Mouse (Mus musculus) MEL (cell line): ENCODE data around the gene Trmt61a. TPM values are rescaled to one million over a fixed set of nuclear protein-coding genes. Genes with fewer than 3 reads are reported as not detected.

Experiments used
- DNase-seq: peaks from one replicate; pipeline ENCODE4 v3.0.0; 2011; ENCODE audit warnings: low read depth, low spot score
- H3K27ac ChIP-seq: 2 replicates; pipeline ENCODE4 v1.5.1; 2012; ENCODE audit warnings: low read depth, mild to moderate bottlenecking, control low read depth, low read length, moderate library complexity; ENCODE audit not compliant: control insufficient read depth
- H3K27me3 ChIP-seq, 2 experiments: fragments of 150-350 bp in 1 of 2; sonication (generic) in 1 of 2; 2 replicates each; pipeline ENCODE4 v1.6.1; 2012; ENCODE audit warnings: low read length in 2 of 2, mild to moderate bottlenecking in 2 of 2, improper control_type of control experiment in 1 of 2, moderate library complexity in 1 of 2; ENCODE audit not compliant: insufficient read depth in 2 of 2, control insufficient read depth in 1 of 2
- H3K36me3 ChIP-seq, 2 experiments: 2 replicates each; pipeline ENCODE4 v1.6.1; 2012 to 2014; ENCODE audit warnings: low read length in 2 of 2, improper control_type of control experiment in 1 of 2, inconsistent platforms in 1 of 2, mild to moderate bottlenecking in 1 of 2; ENCODE audit not compliant: insufficient read depth in 2 of 2, control insufficient read depth in 1 of 2
- H3K4me1 ChIP-seq, 2 experiments: fragments of 150-350 bp in 1 of 2; sonication (generic) in 1 of 2; 2 replicates each; pipeline ENCODE4 v1.6.1; 2012; ENCODE audit warnings: low read length in 2 of 2, improper control_type of control experiment in 1 of 2, mild to moderate bottlenecking in 1 of 2; ENCODE audit not compliant: insufficient read depth in 2 of 2, control insufficient read depth in 1 of 2
- H3K4me3 ChIP-seq, 2 experiments: fragments of 150-350 bp in 1 of 2; sonication (generic) in 1 of 2; 2 replicates each; pipeline ENCODE4 v1.5.1; 2012; ENCODE audit warnings: low read depth in 2 of 2, low read length in 2 of 2, mild to moderate bottlenecking in 2 of 2, moderate library complexity in 2 of 2, control low read depth in 1 of 2, improper control_type of control experiment in 1 of 2; ENCODE audit not compliant: control insufficient read depth in 1 of 2, insufficient read depth in 1 of 2
- H3K79me2 ChIP-seq: 2 replicates; pipeline ENCODE4 v1.6.1; 2012; ENCODE audit warnings: mild to moderate bottlenecking, low read length, moderate library complexity; ENCODE audit not compliant: control insufficient read depth, poor library complexity, insufficient read depth
- H3K9ac ChIP-seq: 2 replicates; pipeline ENCODE4 v1.6.1; 2012; ENCODE audit warnings: low read depth, mild to moderate bottlenecking, control low read depth, low read length, moderate library complexity; ENCODE audit not compliant: control insufficient read depth, poor library complexity, severe bottlenecking
- H3K9me3 ChIP-seq: fragments of 150-350 bp; sonication (generic); replicated peaks from 2 replicates; pipeline ENCODE4 v1.6.1; 2012; ENCODE audit warnings: mild to moderate bottlenecking, low read length, improper control_type of control experiment, moderate library complexity; ENCODE audit not compliant: insufficient read depth
- BHLHE40 ChIP-seq: IDR thresholded peaks from 2 replicates; pipeline ENCODE4 v1.6.1; 2012; ENCODE audit warnings: low read depth, mild to moderate bottlenecking, inconsistent platforms, low read length, improper control_type of control experiment, borderline replicate concordance
- CHD1 ChIP-seq: IDR thresholded peaks from 2 replicates; pipeline ENCODE4 v1.6.1; 2012; ENCODE audit warnings: low read depth, mild to moderate bottlenecking, inconsistent platforms, low read length, improper control_type of control experiment
- CHD2 ChIP-seq: IDR thresholded peaks from 2 replicates; pipeline ENCODE4 v1.6.1; 2011; ENCODE audit warnings: low read length, improper control_type of control experiment
- CTCF ChIP-seq, 3 experiments: IDR thresholded peaks in 2 of 3; conservative IDR thresholded peaks in 1 of 3; 2 replicates each; pipeline ENCODE4 v1.5.1; 2011 to 2012; ENCODE audit warnings: low read length in 3 of 3, low read depth in 2 of 3, mild to moderate bottlenecking in 2 of 3, improper control_type of control experiment in 1 of 3, inconsistent platforms in 1 of 3, mixed read lengths in 1 of 3, moderate library complexity in 1 of 3; ENCODE audit not compliant: control insufficient read depth in 1 of 3, insufficient read depth in 1 of 3, poor library complexity in 1 of 3, severe bottlenecking in 1 of 3
- E2F4 ChIP-seq: IDR thresholded peaks from 2 replicates; pipeline ENCODE4 v1.6.1; 2011; ENCODE audit warnings: low read depth, low read length, improper control_type of control experiment, borderline replicate concordance
- ELF1 ChIP-seq: IDR thresholded peaks from 2 replicates; pipeline ENCODE4 v1.6.1; 2014; ENCODE audit warnings: low read depth, mild to moderate bottlenecking, inconsistent platforms, low read length, improper control_type of control experiment, moderate library complexity
- EP300 ChIP-seq, 2 experiments: IDR thresholded peaks; 2 replicates each; pipeline ENCODE4 v1.6.1; 2011; ENCODE audit warnings: improper control_type of control experiment in 2 of 2, low read length in 2 of 2, low read depth in 1 of 2, mild to moderate bottlenecking in 1 of 2
- ETS1 ChIP-seq: IDR thresholded peaks from 2 replicates; pipeline ENCODE4 v1.6.1; 2012; ENCODE audit warnings: low read depth, mild to moderate bottlenecking, inconsistent platforms, low read length, improper control_type of control experiment, moderate library complexity
- GABPA ChIP-seq: IDR thresholded peaks from 2 replicates; pipeline ENCODE4 v1.6.1; 2012; ENCODE audit warnings: low read depth, mild to moderate bottlenecking, inconsistent platforms, low read length, improper control_type of control experiment, moderate library complexity
- GATA1 ChIP-seq: IDR thresholded peaks from 2 replicates; pipeline ENCODE4 v1.6.1; 2011; ENCODE audit warnings: low read depth, low read length, improper control_type of control experiment
- HCFC1 ChIP-seq: IDR thresholded peaks from 2 replicates; pipeline ENCODE4 v1.6.1; 2012; ENCODE audit warnings: low read depth, mild to moderate bottlenecking, inconsistent platforms, low read length, improper control_type of control experiment, moderate library complexity
- JUND ChIP-seq: IDR thresholded peaks from 2 replicates; pipeline ENCODE4 v1.6.1; 2011; ENCODE audit warnings: low read depth, mild to moderate bottlenecking, improper control_type of control experiment, low read length
- MAFK ChIP-seq: IDR thresholded peaks from 2 replicates; pipeline ENCODE4 v1.6.1; 2011; ENCODE audit warnings: low read depth, mild to moderate bottlenecking, low read length, improper control_type of control experiment, borderline replicate concordance
- MAX ChIP-seq: IDR thresholded peaks from 2 replicates; pipeline ENCODE4 v1.6.1; 2011; ENCODE audit warnings: low read length, improper control_type of control experiment
- MAZ ChIP-seq: IDR thresholded peaks from 2 replicates; pipeline ENCODE4 v1.6.1; 2012; ENCODE audit warnings: low read depth, mild to moderate bottlenecking, inconsistent platforms, low read length, improper control_type of control experiment
- MEF2A ChIP-seq: IDR thresholded peaks from 2 replicates; pipeline ENCODE4 v1.6.1; 2014; ENCODE audit warnings: low read depth, mild to moderate bottlenecking, inconsistent platforms, low read length, improper control_type of control experiment; ENCODE audit not compliant: poor library complexity, insufficient replicate concordance, severe bottlenecking; ENCODE audit errors: extremely low read depth
- MXI1 ChIP-seq: IDR thresholded peaks from 2 replicates; pipeline ENCODE4 v1.6.1; 2011; ENCODE audit warnings: mild to moderate bottlenecking, low read depth, low read length, improper control_type of control experiment
- MYB ChIP-seq: IDR thresholded peaks from 2 replicates; pipeline ENCODE4 v1.6.1; 2011; ENCODE audit warnings: mild to moderate bottlenecking, low read depth, low read length, improper control_type of control experiment
- MYC ChIP-seq: IDR thresholded peaks from 2 replicates; pipeline ENCODE4 v1.6.1; 2011; ENCODE audit warnings: low read depth, mild to moderate bottlenecking, low read length, improper control_type of control experiment, moderate library complexity
- NELFE ChIP-seq: IDR thresholded peaks from 2 replicates; pipeline ENCODE4 v1.6.1; 2011; ENCODE audit warnings: low read depth, low read length, improper control_type of control experiment
- NRF1 ChIP-seq: IDR thresholded peaks from 2 replicates; pipeline ENCODE4 v1.6.1; 2014; ENCODE audit warnings: low read depth, mild to moderate bottlenecking, inconsistent platforms, low read length, improper control_type of control experiment, moderate library complexity; ENCODE audit not compliant: poor library complexity, insufficient read depth, severe bottlenecking
- POLR2A ChIP-seq, 2 experiments: IDR thresholded peaks; 2 replicates each; pipeline ENCODE4 v1.6.1; 2011 to 2012; ENCODE audit warnings: low read length in 2 of 2, mild to moderate bottlenecking in 2 of 2, control low read depth in 1 of 2, improper control_type of control experiment in 1 of 2, low read depth in 1 of 2, moderate library complexity in 1 of 2; ENCODE audit not compliant: control insufficient read depth in 1 of 2, insufficient read depth in 1 of 2, poor library complexity in 1 of 2
- POLR2AphosphoS2 ChIP-seq: IDR thresholded peaks from 2 replicates; pipeline ENCODE4 v1.6.1; 2011; ENCODE audit warnings: low read length, improper control_type of control experiment
- RCOR1 ChIP-seq: IDR thresholded peaks from 2 replicates; pipeline ENCODE4 v1.6.1; 2012; ENCODE audit warnings: low read depth, mild to moderate bottlenecking, inconsistent platforms, low read length, improper control_type of control experiment
- SIN3A ChIP-seq: IDR thresholded peaks from 2 replicates; pipeline ENCODE4 v1.6.1; 2012; ENCODE audit warnings: low read length, improper control_type of control experiment, inconsistent platforms
- SMC3 ChIP-seq: IDR thresholded peaks from 2 replicates; pipeline ENCODE4 v1.6.1; 2011; ENCODE audit warnings: low read depth, low read length, improper control_type of control experiment
- TAL1 ChIP-seq: IDR thresholded peaks from 2 replicates; pipeline ENCODE4 v1.6.1; 2012; ENCODE audit warnings: mild to moderate bottlenecking, inconsistent platforms, low read length, moderate library complexity, mixed read lengths
- TBP ChIP-seq: IDR thresholded peaks from 2 replicates; pipeline ENCODE4 v1.8.0; 2011; ENCODE audit warnings: low read depth, low read length, improper control_type of control experiment
- TCF12 ChIP-seq: IDR thresholded peaks from 2 replicates; pipeline ENCODE4 v1.6.1; 2014; ENCODE audit warnings: low read depth, mild to moderate bottlenecking, inconsistent platforms, low read length, improper control_type of control experiment, moderate library complexity
- USF1 ChIP-seq: IDR thresholded peaks from 2 replicates; pipeline ENCODE4 v1.6.1; 2014; ENCODE audit warnings: low read depth, mild to moderate bottlenecking, inconsistent platforms, low read length, improper control_type of control experiment, moderate library complexity
- ZKSCAN1 ChIP-seq: IDR thresholded peaks from 2 replicates; pipeline ENCODE4 v1.6.1; 2012; ENCODE audit warnings: low read depth, mild to moderate bottlenecking, inconsistent platforms, low read length, improper control_type of control experiment, moderate library complexity
- ZMIZ1 ChIP-seq: IDR thresholded peaks from 2 replicates; pipeline ENCODE4 v1.6.1; 2012; ENCODE audit warnings: low read depth, mild to moderate bottlenecking, inconsistent platforms, low read length, improper control_type of control experiment, moderate library complexity
- ZNF384 ChIP-seq: IDR thresholded peaks from 2 replicates; pipeline ENCODE4 v1.6.1; 2012; ENCODE audit warnings: low read depth, mild to moderate bottlenecking, inconsistent platforms, low read length, improper control_type of control experiment
- polyA plus RNA-seq, 2 experiments: library from polyadenylated mRNA; stranded (reverse) in 1 of 2; unstranded in 1 of 2; fragments of >175 nt in 1 of 2; fragments of >200 nt in 1 of 2; gene quantifications; 2 replicates each; pipeline versions ENCODE4 v1.2.1 to v1.2.4; 2012; ENCODE audit warnings: low replicate concordance in 2 of 2, low read depth in 1 of 2; ENCODE audit not compliant: insufficient read length in 2 of 2, insufficient read depth in 1 of 2, missing spikeins in 1 of 2
- total RNA-seq: library from RNA; depleted of rRNA; stranded (reverse); fragments of 300-350 nt; gene quantifications from 2 replicates; pipeline ENCODE4 v1.2.3, GENCODE M21; 2012

The Trmt61a gene
- total and polyA plus RNA-seq, 3 experiments: 41.4 to 77.5 TPM; not detected in 1

GRCm38 (mm10) chr12:111674850-111675486 lies 2.9 kb upstream of the Trmt61a start:
- peak; percentile 83 for DNase-seq
- peaks cover 8 to 17% of the 10 kb centered on the region in 2 experiments for H3K4me1 ChIP-seq
- H3K27me3 ChIP-seq: no peaks in the 10 kb centered on the region
- H3K79me2 ChIP-seq: peaks cover 19% of the 10 kb centered on the region
- H3K27ac ChIP-seq: peak overlapping the region; percentile 26; the same call in 1 of the 2 replicates
- H3K9ac ChIP-seq: no peak overlapping the region
- H3K4me3 ChIP-seq: no peak overlapping the region
- peak; percentile 41; the same call in 1 of the 2 replicates for TF ChIP-seq MAFK
- peak; percentile 16; the same call in 1 of the 2 replicates for TF ChIP-seq TAL1
- TF ChIP-seq MAX: no peak
- TF ChIP-seq ZNF384: peak; percentile 75
- TF ChIP-seq ETS1: peak; percentile 91
- TF ChIP-seq GABPA: no peak
- peak; percentile 72 for TF ChIP-seq SIN3A
- TF ChIP-seq GATA1: peak; percentile 93
- 0 out of 2 replicates have a peak, but pooled peaks have one; percentile 33 for TF ChIP-seq MYC
- no peak for TF ChIP-seq ZMIZ1
- TF ChIP-seq CHD1: no peak
- TF ChIP-seq TCF12: peak; percentile 77
- peak; percentile 51; the same call in 1 of the 2 replicates for TF ChIP-seq MXI1
- TF ChIP-seq BHLHE40: peak; percentile 54; the same call in 1 of the 2 replicates
- TF ChIP-seq CTCF (IDR thresholded peaks at IDR 0.05 in 2 of 3, conservative IDR thresholded peaks at IDR 0.05 in 1 of 3; ENCODE audit: control insufficient read depth in 1 of 3, insufficient read depth in 1 of 3, low read depth in 2 of 3, low read length in 3 of 3, poor library complexity in 1 of 3, severe bottlenecking in 1 of 3): no peak
- TF ChIP-seq ZKSCAN1: 0 out of 2 replicates have a peak, but pooled peaks have one; percentile 47
- TF ChIP-seq RCOR1: peak; percentile 90
- peak; percentile 61; the same call in 1 of the 2 replicates for TF ChIP-seq HCFC1
- TF ChIP-seq USF1: no peak
- TF ChIP-seq POLR2A (IDR thresholded peaks at IDR 0.05; ENCODE audit: control insufficient read depth in 1 of 2, insufficient read depth in 1 of 2, low read depth in 1 of 2, low read length in 2 of 2, poor library complexity in 1 of 2): no peak
- TF ChIP-seq ELF1: peak; percentile 72; the same call in 1 of the 2 replicates
- peak; percentile 79 to 87 for TF ChIP-seq EP300 (IDR thresholded peaks at IDR 0.05; ENCODE audit: low read depth in 1 of 2, low read length in 2 of 2)
- no peak for TF ChIP-seq TBP
- no peak for TF ChIP-seq POLR2AphosphoS2
- TF ChIP-seq MAZ: peak; percentile 90; the same call in 1 of the 2 replicates
- peak; percentile 96 for TF ChIP-seq MEF2A
- TF ChIP-seq E2F4: no peak
- TF ChIP-seq SMC3: 0 out of 2 replicates have a peak, but pooled peaks have one; percentile 15
- TF ChIP-seq NELFE: peak; percentile 30; the same call in 1 of the 2 replicates
- TF ChIP-seq NRF1: no peak
- 0 out of 2 replicates have a peak, but pooled peaks have one; percentile 37 for TF ChIP-seq MYB
- TF ChIP-seq JUND: 0 out of 2 replicates have a peak, but pooled peaks have one; percentile 33
- TF ChIP-seq CHD2: peak; percentile 71
- H3K36me3 ChIP-seq: peaks cover 0 to 12% of the 10 kb centered on the region in 2 experiments; a peak in 2 of 4 replicates
- H3K9me3 ChIP-seq: no peaks in the 10 kb centered on the region
